14 mouse cellular contexts compared by ENCODE assay signal in the genomic region with DNA sequence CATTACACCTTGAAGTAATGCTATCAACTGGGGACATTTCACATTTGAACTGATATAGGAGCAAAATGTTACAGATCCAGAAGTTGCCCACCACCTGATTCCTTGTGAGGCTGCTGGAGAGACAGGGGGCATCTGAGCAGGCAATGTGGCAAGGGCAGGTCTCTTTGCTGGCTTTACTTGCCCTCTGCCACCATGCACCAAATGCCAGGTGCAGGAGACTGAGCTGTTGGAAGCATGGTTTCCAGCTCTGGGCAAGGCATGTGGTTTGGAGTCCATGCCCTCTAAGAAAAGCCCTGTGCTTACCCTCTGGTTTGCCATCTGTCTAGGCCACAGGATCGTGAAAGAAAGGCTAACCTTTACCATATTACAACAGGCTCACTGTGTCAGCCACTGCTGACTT.
"Had no signal": no experiment of that assay in that cellular context is flagged by ENCODE, and none has a peak within 500 bp of the region (broad histone marks: within the 10 kb centered on the region; RNA-seq: fewer than 3 reads in every experiment).

No protein-coding gene starts in this region.

- DNase-seq: kidney, adult 18-20 months; kidney, postnatal 10 days; kidney, postnatal 4 days; lung, adult 2 months; lung, postnatal 36 days; right cerebral cortex, postnatal 14 days; thymus, adult 2 months; thymus, postnatal 25 days had no signal

- H3K9ac ChIP-seq: limb, embryonic 13.5 days; liver, embryonic 15.5 days; stomach, embryonic 15.5 days had no signal

- H3K4me2 ChIP-seq: limb, embryonic 13.5 days; liver, embryonic 11.5 days; liver, embryonic 15.5 days; stomach, embryonic 15.5 days had no signal

- H3K36me3 ChIP-seq: limb, embryonic 13.5 days; liver, embryonic 15.5 days; stomach, embryonic 15.5 days had no signal

- ATAC-seq: lung, postnatal 0 days had no signal

- H3K27me3 ChIP-seq: limb, embryonic 13.5 days; liver, embryonic 15.5 days; stomach, embryonic 15.5 days had no signal

- H3K27ac ChIP-seq: layer of hippocampus, adult 2 months; limb, embryonic 13.5 days; liver, embryonic 15.5 days; stomach, embryonic 15.5 days had no signal

- H3K9me3 ChIP-seq: limb, embryonic 13.5 days; liver, embryonic 15.5 days; stomach, embryonic 15.5 days had no signal

- H3K4me3 ChIP-seq: layer of hippocampus, adult 2 months; limb, embryonic 13.5 days; liver, embryonic 15.5 days; stomach, embryonic 15.5 days had no signal
